Mouse (Mus musculus) forelimb bud, embryonic 11.5 days (tissue): ENCODE data around the gene Gm11027.
A peak's percentile ranks its signal among the peaks of the same experiment; 100 is the strongest.

Experiments used
- DNase-seq: peaks from one replicate; pipeline ENCODE4 v3.0.0-alpha.2; 2012; ENCODE audit warnings: low read depth, low spot score

Gene Gm11027

DNA sequence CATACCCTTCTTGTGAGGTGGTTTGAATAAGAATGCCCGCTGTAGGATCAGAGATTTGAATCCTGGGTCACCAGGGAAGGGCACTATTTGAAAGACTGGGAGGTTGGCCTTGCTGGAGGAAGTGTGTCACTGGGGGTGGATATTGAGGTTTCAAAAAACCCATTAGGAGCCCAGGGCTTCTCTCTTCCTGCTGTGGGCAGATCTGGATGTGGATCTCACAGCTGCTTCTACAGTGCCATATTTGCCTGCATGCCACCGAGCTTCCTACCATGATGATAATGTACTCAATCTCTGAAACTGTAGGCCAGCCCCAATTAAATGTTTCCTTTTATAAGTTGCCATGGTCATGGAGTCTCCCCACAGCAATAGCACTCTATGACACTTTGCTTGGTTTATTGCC lies 4.0 kb downstream of the Gm11027 start:
- no peak for DNase-seq

DNA sequence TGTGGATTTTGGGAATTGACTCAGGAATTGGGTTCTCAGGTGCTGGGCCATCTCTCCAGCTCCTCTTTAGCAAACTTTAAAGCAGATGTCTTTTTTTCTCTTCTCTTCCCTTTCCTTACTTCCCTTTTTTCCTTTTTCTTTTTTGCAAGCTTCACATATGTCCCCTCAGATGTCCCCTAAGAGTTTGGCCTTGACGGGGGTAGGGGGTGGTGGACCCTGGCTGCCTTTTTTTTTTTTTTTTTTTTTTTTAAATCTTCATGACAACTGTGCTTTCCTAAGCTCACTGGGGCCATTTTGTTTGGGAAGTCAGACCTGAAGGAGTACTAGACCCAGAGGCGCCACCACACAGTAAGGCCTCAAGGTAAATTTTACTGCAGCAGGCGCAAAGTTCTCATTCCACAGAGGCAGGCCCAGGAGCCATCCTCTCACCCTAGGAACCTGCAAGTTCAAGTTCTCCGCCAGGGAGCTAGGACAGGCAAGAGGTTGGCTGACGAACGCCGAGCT lies 5.0 kb downstream of the Gm11027 start:
- DNase-seq: no peak

DNA sequence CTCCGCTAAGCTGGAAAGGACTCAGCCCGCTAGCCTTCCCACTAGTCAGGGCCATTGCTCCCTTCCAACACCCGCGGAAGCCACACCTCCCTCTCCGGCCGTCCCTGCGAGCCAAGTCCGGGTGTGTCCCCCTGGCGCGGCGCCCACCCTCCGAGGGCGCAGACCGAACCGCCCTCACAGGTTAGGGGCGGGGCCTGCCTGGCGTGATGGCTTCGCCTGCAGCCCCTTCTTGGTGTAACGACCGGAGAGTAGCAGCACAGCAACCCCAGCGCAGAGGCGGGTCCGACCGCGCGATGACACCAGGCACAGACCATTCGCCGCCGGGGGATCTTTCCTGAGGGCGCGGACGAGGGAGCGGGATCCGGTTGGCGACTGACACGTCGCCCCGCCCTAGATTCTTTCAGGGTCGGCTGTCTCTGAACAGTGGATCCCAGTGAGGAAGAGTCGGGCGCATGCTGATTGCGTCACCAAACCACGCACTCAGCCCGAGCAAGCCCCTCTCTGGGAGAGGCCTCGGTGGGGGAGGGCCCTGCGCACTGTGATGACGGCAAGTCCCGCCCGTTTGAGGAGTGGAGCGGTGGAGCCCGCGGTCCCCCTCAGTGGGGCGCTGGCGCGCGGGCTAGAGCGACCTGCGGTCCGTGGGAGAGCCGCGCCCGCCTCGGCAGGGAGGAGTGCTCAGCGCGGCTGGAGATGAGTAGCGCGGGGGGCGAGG lies 5.6 kb downstream of the Gm11027 start, which contains the start of gene Esyt2:
Esyt2 (plus strand) TSS at position 544 of the 712 bp plus-strand sequence.
- DNase-seq: peak; percentile 97

DNA sequence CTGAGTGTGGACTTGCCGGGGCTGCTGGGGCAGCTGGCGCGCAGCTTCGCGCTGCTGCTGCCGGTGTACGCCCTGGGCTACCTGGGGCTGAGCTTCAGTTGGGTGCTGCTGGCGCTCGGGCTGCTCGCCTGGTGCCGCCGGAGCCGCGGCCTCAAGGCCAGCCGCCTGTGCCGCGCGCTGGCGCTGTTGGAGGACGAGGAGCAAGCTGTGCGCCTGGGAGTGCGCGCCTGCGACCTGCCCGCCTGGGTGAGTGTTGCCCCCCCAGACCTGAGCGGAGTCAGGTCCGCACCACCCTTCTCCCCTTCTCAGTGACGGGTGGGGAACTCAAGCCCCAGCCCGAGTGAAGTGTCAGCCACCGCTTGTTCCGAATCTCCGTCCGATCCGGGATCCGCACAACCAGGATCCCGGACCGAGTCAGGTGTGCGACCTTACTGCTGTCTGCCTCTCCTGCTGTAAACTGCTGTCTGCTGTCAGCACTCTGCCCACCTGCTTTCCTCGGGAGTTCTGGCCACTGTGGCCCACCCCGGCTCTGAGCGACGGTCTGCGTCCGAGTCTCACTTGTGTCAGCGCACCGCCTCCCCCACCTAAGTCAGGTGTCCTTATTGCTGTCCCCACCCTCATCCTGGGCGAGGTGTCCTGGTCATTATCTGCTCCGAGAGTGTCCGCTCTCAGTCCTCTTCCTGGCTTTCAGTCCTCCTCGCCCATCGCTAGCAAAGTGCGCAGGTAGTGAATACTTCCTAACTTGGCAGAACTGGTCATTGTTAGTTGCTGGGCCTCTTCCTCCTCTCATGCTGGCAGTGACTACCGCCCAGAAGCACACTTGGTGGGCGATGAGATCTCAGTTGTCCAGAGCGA lies 6.5 kb downstream of the Gm11027 start:
- DNase-seq: peak; percentile 14

DNA sequence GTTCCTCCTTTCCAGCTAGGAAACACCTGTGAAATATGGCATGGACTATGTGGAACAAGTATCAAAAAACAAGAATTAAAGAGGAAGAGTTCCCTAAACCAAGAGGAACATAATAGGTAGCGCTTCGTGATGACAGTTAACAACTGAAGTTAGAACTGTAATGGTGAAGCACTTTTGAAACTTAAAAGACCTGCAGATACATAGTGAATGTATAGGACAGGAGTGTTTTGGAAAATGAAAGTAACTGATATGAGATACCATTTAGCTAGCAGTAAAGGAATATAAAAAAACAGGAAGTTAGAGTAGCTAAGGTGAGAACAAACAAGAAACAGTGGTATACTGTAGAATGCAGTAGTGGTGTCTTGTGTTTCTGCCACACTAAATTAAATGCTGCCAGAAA lies 7.7 kb downstream of the Gm11027 start:
- DNase-seq: no peak

DNA sequence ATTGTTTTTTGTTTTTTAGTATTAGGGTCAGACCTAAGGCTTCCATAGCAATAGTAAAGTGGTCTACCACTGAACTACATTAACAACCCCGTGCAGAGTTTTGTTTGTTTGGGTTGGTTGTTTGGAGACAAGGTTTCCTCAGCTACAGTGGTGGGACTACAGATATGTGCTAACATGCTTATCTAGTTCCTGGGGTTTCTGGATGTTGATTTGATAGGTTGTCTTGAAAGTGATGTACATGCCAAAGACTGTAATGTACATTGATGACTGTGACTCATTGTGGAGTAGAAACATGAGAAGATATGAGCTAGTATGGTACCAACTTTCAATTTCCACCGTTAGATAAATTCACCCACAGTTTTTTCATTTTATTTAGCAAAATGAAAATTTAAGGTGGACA lies 8.3 kb downstream of the Gm11027 start:
- DNase-seq: no peak

DNA sequence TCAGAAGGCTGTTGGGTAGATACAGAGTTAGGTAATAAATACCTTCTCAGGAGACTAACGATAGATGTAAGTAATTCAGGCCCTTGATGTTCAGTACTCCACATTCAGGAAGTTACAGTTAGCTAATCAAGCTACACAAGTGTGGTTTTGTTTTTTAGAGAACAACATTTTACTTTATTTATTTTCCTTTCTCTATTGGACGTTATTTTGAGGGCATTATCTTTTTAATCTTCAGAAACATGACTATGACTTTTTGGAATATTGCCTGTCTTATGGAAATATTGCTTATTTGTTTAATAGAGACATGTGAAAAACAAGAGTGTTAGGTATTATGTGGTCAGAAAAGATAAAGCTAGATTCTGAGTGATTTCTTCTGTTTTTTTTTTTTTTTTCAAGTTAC lies 18.0 kb downstream of the Gm11027 start:
- no peak for DNase-seq

DNA sequence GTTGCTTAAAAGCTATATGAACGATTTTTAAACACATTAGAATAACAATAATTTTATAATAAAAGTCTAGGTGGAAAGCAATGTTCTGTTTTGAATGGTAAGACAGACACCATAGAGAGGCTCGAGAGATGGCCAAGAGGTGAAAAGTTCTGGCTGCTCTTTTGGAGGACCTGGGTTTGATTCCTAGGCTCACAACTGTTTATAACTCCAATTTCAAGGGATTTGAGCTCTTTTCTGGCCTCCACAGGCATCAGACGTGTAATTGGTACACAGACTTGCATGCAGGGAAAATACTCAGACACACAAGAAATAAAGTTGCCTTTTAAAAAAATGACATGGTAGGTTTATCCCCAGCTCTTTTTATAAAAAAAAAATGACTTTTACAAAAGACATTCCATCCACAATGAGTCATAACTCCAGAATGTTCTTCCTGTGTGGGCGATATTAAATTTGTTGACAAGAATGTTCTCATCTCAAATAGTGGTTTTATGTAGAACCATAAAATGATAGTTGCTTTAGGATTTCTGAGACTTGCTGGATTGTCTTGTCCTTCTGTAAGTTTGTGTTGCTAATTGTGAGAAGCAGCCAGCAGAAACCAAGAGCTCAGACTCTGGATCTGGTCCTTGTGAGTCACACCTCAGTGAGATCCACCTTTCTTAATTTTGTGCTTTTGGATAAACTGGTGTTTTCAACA lies 18.6 kb downstream of the Gm11027 start:
- DNase-seq: no peak

DNA sequence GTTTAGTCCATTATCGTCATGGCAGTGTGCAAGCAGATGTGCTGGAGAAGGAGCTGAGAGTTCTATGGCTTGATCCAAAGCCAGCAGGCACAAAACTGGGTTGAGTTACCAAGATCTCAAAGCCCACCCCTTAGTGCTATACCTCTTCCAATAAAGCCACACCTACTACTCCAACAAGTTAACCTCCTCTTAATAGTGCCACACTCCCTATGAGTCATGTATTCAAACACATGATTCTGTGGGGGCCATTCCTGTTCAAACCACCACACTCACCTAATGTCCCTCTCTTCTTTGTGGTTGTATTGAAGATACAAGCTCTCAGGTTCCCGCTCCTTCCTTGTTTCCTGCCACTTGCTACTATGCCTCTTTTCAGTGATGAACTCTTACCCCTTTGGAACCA lies 24.7 kb downstream of the Gm11027 start:
- DNase-seq: no peak

DNA sequence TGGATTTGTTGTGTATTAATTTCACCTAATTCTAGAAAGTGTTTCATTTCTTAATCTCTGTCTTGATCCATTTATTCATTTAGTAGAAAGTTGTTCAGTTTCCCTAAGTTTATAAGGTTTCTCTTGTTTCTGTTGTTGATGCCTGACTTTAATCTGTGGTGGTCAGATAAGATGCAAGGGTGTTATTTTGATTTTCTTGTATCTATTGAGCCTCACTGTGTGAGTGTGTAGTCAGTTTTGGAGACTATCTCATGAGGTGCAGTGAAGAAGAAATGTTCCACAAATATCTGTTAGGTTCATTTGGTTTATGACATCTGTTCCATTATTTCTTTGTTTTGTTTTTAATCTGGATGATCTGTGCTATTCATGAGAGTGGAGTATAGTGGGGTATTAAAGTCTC lies 27.0 kb downstream of the Gm11027 start:
- DNase-seq: no peak

DNA sequence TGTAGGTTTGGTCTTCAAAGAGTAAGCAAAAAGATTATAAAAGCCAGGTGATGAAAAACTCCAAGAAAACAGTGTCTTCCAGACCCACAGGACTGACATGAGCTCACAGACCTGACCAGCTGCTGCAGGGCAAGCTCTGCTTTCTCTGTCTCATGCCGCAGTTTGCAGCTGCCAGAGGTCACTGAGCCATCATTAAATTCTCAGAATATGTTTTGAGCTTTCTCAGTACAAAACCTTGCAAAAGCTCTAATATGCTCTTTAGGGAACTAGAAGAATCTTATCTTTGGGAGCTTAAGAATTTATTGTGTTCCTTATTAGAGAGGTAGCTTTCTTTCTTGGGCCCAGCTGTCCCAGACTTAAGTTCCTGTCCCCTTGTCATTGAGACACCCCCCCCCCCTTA lies 30.9 kb downstream of the Gm11027 start:
- DNase-seq: no peak

DNA sequence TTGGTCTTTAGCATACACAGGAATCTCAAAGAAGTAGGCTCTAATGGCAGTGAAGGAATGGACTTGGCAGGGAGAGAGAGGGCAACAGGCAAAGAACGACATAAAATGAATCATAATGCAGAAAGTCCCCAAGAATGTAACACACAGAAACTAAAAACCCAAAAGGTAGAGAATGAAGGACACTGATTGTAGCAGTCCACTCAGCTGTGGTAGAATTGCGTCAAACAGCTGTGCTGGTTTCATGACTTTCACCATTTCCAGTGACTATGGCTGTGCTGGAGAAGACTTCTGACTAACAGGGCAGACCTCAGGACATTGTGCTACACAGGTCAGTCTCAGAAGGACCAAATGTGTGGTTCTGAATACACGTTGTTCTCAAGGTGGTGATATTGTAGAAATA lies 32.7 kb downstream of the Gm11027 start:
- no peak for DNase-seq

DNA sequence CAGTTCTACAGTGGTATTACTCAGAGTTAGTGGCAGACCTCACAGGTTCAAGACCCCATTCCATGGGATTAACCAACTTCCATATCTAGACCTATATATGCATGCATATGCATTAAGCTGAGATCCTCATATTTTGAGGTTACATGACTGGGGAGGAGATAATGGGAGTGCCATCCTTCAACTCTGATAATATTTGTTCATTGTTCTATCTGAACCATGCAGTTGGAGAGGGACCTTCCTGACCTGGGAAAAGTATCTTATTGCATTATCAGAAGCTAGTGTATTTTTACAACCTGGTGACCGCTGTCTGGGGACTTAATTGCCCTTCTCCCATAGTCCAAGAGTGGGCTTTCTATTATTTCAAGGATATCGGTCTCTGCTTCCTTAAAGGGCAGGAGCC lies 33.4 kb downstream of the Gm11027 start:
- no peak for DNase-seq

DNA sequence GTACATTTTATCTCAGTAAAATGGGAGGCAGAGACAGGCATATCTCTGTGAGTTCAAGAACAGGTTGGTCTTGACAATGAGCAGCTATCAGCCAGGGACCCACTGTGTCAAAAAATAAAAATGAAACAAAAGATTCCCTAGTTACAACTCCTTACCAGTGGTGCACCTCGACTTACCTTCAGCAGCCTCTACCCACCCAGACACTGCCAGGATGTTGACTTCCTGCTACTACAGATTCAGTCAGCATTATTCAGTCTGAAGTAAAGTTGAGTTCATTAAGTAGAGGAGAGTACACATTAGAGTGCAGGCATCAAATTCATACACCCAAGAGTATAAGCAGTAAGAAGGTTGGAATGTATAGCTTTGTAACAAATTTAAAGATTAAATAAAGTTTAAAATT lies 38.6 kb downstream of the Gm11027 start:
- DNase-seq: no peak

DNA sequence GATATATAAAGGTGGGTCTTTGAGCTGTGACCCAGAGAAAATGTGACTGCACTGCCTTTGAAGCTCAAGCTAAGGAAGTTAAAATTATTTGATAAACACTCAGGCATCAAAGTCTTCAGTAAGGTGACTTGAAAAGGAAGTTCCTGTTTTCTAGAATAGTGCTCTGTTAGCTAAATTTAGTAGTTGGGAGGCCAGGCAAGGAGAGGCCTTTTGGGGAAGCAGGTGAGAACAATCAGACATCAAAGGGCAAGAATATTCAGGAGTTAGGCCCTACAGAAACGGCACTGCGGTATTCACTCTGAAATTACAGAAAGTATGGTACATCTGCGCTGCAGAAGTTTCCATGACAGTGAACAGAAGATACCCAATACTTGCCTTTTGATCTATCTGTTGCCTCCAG lies 40.3 kb downstream of the Gm11027 start:
- DNase-seq: no peak

DNA sequence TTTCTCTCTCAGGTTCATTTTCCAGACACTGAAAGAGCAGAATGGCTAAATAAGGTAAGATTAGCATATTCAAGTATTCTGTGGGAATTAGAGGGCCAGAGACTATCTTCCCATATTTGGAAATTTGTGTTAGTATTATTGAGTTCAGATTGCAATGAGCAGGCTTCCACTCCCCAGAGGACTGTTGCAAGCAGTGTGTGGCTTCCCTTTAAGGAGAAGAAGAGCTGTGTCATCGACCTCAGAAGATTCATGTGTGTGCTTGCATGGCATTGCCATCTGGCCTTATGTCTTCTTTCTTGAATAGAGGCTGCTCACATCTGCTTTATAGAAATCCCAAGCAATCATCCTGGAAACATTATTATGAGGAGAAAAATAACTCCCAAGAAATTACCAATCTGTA lies 42.6 kb downstream of the Gm11027 start:
- no peak for DNase-seq
